Mouse (Mus musculus) hindlimb bud, embryonic 11.5 days (tissue): ENCODE results near the gene Slc7a15.

Source experiments
- DNase-seq: peaks from one replicate; pipeline ENCODE4 v3.0.0-alpha.2; 2012; ENCODE audit warnings: low read depth, low spot score; ENCODE audit errors: extremely low spot score

Gene Slc7a15

GRCm38 (mm10) chr12:8487959-8488651 lies 110.8 kb downstream of the Slc7a15 start:
- DNase-seq: no peak

- DNase-seq: no peak
Measured at GRCm38 (mm10) chr12:8487281-8487680, 111.6 kb downstream of the Slc7a15 start.

- DNase-seq: no peak
Measured at GRCm38 (mm10) chr12:8485247-8485646, 113.6 kb downstream of the Slc7a15 start.

- no peak for DNase-seq
Measured at GRCm38 (mm10) chr12:8482169-8482568, 116.7 kb downstream of the Slc7a15 start.
